Mouse (Mus musculus) bone marrow, adult 2 months (tissue): ENCODE measurements around the gene Sgms2. TPM values are rescaled to one million over a fixed set of nuclear protein-coding genes. Genes with fewer than 3 reads are reported as not detected.
A peak's percentile ranks its signal among the peaks of the same experiment; 100 is the strongest.

Experiments used
- H3K27ac ChIP-seq: fragments of 200-500 bp; 2 replicates; pipeline ENCODE4 v1.5.1; 2012; ENCODE audit warnings: low read depth, mild to moderate bottlenecking, control low read depth, inconsistent platforms, low read length; ENCODE audit not compliant: control insufficient read depth, poor library complexity, insufficient read depth
- H3K4me1 ChIP-seq: fragments of 200-500 bp; 2 replicates; pipeline ENCODE4 v1.6.1; 2011; ENCODE audit warnings: low read length; ENCODE audit not compliant: control insufficient read depth, insufficient read depth
- H3K4me3 ChIP-seq: fragments of 200-500 bp; replicated peaks from 2 replicates; pipeline ENCODE3; 2011; ENCODE audit warnings: mild to moderate bottlenecking, low read depth, low read length, control low read depth; ENCODE audit not compliant: control insufficient read depth
- CTCF ChIP-seq: fragments of 200-500 bp; IDR thresholded peaks from 2 replicates; pipeline ENCODE4 v1.5.1; 2011; ENCODE audit warnings: low read length, control low read depth; ENCODE audit not compliant: control insufficient read depth, insufficient read depth
- POLR2A ChIP-seq: fragments of 200-500 bp; IDR thresholded peaks from 2 replicates; pipeline ENCODE4 v1.6.1; 2011; ENCODE audit warnings: low read depth, mild to moderate bottlenecking, control low read depth, low read length, borderline replicate concordance; ENCODE audit not compliant: control insufficient read depth
- WGBS: fragments of 180-500 bp; shearing (Covaris S2); methylation state at CpG from one replicate; pipeline ENCODE4 v1.1.7; 2018; 5-methylcytosine and 5-hydroxymethylcytosine counted together
- polyA plus RNA-seq: library from polyadenylated mRNA; stranded (reverse); fragments of >200 nt; gene quantifications from 2 replicates; pipeline ENCODE4 v1.2.4, GENCODE M21; 2011; ENCODE audit warnings: low replicate concordance; ENCODE audit not compliant: missing spikeins, insufficient read depth, insufficient read length

The Sgms2 gene
- polyA plus RNA-seq, 1 experiment, result 6.6 TPM

DNA sequence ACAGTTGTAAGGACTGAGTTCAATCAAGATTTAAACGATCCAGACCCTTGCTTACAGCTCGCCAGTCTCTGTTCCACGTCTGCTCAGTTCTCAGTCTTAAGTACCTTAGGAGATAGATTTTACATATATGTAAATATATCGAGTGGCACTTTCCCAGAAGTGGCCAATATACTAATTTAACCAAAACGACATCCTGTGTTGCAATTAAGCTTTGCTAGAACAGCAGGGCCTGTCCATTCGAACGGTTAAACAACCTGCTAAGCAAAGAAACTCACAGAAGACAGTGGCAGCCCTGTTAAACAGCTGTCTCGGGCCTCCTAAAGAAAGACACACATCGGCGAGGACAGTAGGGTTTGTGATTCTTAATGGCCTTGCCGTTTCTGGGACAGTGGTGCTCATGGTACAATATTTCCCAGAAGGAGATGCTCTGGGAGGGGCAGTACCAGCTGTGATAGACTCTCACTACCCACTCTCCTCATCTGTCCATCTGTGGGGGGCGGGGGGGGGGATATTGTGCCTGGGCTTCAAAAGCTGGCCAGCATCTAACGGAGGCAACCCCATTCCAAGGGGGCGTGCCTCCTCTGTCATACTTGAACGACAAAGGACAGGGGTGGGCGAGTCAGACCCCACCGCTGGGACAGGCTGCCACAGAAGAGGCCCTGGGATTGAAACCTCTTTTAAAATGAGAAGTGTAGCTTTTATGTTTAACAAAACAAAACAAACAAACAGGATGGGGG lies 9.1 kb downstream of the Sgms2 start:
- no peak for TF ChIP-seq CTCF
- no peak for TF ChIP-seq POLR2A
- Histone ChIP-seq H3K4me3 (no peak overlapping the region), H3K27ac (peak overlapping the region; percentile 13), H3K4me1 (peaks cover 4% of the 10 kb centered on the region; the same call in 1 of the 2 replicates)
- 43% methylated on average over 17 of the region's 17 CpGs for WGBS

- no peak for TF ChIP-seq POLR2A
- peak; percentile 43; the same call in 1 of the 2 replicates for TF ChIP-seq CTCF
- Histone ChIP-seq H3K27ac (no peak overlapping the region), H3K4me3 (no peak overlapping the region), H3K4me1 (peaks cover 6% of the 10 kb centered on the region; the same call in 1 of the 2 replicates)
- 58% methylated on average over 3 of the region's 3 CpGs for WGBS
Observed at GRCm38 (mm10) chr3:131480659-131481058, 10.6 kb downstream of the Sgms2 start.

GRCm38 (mm10) chr3:131479415-131479814 lies 11.8 kb downstream of the Sgms2 start:
- Histone ChIP-seq H3K27ac (peak overlapping the region; percentile 50; the same call in 1 of the 2 replicates), H3K4me1 (peaks cover 6% of the 10 kb centered on the region; the same call in 1 of the 2 replicates), H3K4me3 (no peak overlapping the region)
- 84% methylated on average over 3 of the region's 3 CpGs for WGBS
- no peak for TF ChIP-seq POLR2A
- no peak for TF ChIP-seq CTCF

DNA sequence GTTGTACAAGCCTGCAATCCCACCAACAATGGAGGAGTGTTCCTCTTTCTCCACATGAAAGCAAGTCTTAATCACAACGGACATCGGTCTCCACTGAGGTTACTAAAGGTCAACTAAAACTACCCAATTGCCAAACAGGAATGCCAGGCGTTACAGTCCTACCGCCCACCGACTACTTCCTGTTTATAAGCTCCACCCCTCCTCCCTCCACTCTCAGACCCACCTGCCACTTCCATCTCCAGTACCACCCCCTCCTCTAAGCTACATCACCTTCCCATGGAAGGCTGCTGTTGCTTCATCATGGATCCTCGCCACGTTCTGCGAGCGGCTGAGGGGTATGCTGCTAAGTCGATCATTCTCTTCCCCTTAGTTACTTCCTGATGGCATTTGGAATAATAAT lies 15.2 kb downstream of the Sgms2 start:
- Histone ChIP-seq H3K4me3 (no peak overlapping the region), H3K4me1 (peaks cover 8% of the 10 kb centered on the region; the same call in 1 of the 2 replicates), H3K27ac (peak overlapping the region; percentile 35; the same call in 1 of the 2 replicates)
- TF ChIP-seq CTCF (no peak), POLR2A (no peak)
- WGBS, result 39% methylated on average over 10 of the region's 10 CpGs

GRCm38 (mm10) chr3:131474526-131474925 lies 16.7 kb downstream of the Sgms2 start:
- H3K27ac ChIP-seq, result peak overlapping the region; percentile 90
- TF ChIP-seq CTCF, result no peak
- no peak for TF ChIP-seq POLR2A
- H3K4me3 ChIP-seq, result no peak overlapping the region
- H3K4me1 ChIP-seq, result peaks cover 8% of the 10 kb centered on the region; the same call in 1 of the 2 replicates
- 34% methylated on average over 13 of the region's 13 CpGs for WGBS

DNA sequence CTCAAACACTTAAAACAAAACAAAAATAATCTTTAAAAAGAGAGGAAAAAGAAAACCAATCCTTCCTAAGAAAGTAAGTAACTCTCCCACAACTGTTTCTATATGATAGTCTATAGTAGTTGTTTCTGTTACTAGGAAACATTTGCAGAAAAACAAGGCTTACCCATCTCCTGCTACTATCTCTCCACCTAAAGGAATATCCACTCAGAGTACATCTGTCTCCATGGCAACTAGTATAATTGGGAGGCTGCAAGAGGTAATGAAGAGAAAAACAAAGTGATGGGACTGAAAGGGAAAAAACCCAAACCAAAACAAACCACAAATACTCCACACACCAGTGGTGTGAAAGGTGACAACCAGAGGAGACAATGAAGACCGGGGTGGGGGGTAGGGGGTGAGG lies 17.7 kb downstream of the Sgms2 start:
- Histone ChIP-seq H3K4me1 (peaks cover 6% of the 10 kb centered on the region; the same call in 1 of the 2 replicates), H3K27ac (no peak overlapping the region), H3K4me3 (no peak overlapping the region)
- TF ChIP-seq POLR2A (no peak), CTCF (no peak)
- WGBS, result 17% methylated on average over 1 of the region's 1 CpGs

GRCm38 (mm10) chr3:131471836-131472235 lies 19.4 kb downstream of the Sgms2 start:
- TF ChIP-seq CTCF, result no peak
- no peak for TF ChIP-seq POLR2A
- Histone ChIP-seq H3K4me1 (peaks cover 11% of the 10 kb centered on the region), H3K27ac (peak overlapping the region; percentile 35), H3K4me3 (no peak overlapping the region)
- WGBS, result 75% methylated on average over 6 of the region's 6 CpGs

DNA sequence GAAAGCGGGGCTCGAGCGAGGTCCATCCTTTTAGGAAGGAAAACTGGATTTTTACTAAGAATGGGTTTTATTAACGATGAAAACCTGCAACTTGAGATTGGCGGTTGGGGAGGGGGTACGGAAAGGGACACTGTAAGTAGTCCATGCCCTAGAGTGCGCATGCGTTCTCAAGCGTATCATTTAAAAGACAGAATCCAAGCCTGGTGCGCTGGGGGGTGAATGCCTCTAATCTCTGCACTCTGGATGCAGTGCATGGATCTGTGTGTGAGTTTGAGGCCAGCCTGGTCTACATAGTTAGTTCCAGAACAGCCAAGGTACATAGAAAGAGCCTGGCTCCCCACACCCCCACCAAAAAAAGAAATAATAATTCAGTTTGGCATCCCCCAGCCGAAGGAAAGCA lies 19.8 kb downstream of the Sgms2 start:
- 79% methylated on average over 11 of the region's 11 CpGs for WGBS
- Histone ChIP-seq H3K4me1 (peaks cover 12% of the 10 kb centered on the region), H3K27ac (peak overlapping the region; percentile 35), H3K4me3 (no peak overlapping the region)
- TF ChIP-seq CTCF (no peak), POLR2A (no peak)

DNA sequence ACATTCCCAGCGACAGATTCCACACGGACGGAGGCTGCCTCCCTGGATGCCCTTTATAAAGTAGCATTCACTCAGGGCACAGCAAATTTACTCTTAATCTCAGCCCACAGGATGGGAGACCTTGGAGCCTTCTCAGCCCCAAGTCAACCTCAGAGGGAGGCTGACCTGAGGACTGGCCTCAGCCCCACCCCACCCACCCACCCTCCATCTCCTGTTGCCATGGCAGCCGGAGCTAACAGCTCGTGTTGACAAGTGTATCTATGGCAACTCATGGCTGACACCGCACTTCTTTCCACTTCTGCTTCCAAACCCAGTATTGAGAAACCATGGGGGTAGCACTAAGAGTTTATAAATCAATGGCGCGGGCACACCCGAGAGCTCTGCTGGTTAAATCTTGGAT lies 20.4 kb downstream of the Sgms2 start:
- no peak for TF ChIP-seq CTCF
- TF ChIP-seq POLR2A, result no peak
- Histone ChIP-seq H3K4me1 (peaks cover 10% of the 10 kb centered on the region), H3K4me3 (peak overlapping the region; percentile 3), H3K27ac (peak overlapping the region; percentile 66; the same call in 1 of the 2 replicates)
- 47% methylated on average over 9 of the region's 9 CpGs for WGBS
